In the genomic region with DNA sequence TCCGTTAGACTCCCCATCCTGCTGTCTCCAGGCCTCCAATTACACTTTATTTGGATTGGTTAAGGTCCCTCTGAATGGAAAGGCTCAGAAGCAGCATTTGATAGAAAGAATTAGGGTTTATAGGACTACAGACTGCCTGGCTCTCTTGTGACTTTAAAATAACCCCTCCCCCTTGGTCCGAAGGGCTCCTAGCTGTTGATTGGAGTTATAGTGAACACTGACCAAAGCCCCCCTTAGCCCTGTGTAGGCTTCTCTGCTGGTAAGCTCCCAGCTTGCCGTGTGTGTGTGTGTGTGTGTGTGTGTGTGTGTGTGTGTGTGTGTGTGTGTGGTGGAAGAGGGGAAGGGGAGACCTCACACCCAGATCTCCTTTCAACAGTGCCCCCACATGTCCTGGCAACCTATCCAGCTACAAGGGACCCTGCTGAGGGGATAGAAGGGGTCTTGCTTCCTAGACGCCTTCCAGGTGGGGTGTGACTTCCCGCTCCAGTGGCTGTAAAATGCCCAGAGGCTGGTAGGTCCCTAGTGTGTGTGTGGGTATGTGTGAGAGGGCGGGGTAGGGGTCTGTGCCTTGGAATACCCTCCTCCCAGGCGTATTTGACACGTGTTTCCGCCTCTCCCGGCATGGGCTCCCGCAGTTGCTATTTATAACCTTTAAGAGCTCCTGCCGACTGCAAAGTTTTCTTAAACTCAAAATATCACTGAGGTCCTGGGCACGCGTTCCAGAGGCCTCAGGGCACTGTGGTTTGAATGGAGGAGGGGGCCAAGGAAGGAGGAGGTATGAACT, we compare ENCODE assay signal across 17 mouse cellular contexts. TPM values are rescaled to one million over a fixed set of nuclear protein-coding genes. Genes with fewer than 3 reads are reported as not detected.
DNase-seq lines count a peak whose midpoint lies in the region; ATAC-seq and TF ChIP-seq lines count a peak whose summit lies in the region.
"Had no signal": no experiment of that assay in that cellular context is flagged by ENCODE, and none has a peak within 500 bp of the region (broad histone marks: within the 10 kb centered on the region; RNA-seq: fewer than 3 reads in every experiment).

No protein-coding gene starts in this region.

- no peak for TF ChIP-seq POLR2A in limb, embryonic 14.5 days (IDR thresholded peaks at IDR 0.05; ENCODE audit: borderline replicate concordance, extremely low read depth, insufficient read depth, insufficient read length)

- intact Hi-C loops in gastrocnemius, adult 2 months (cut with DNase I): no loop called here

- H3K4me2 ChIP-seq in embryonic facial prominence, embryonic 13.5 days: peak overlapping the region; percentile 38
- peak overlapping the region; percentile 32 for H3K4me2 ChIP-seq in heart, postnatal 0 days (ENCODE audit: low read depth, low read length)
- H3K4me2 ChIP-seq in limb, embryonic 14.5 days (replicated peaks; ENCODE audit: low read depth, low read length, severe bottlenecking): peak overlapping the region; percentile 34

- TF ChIP-seq CTCF in heart, postnatal 0 days (IDR thresholded peaks at IDR 0.05; ENCODE audit: low read depth): no peak
- TF ChIP-seq CTCF in gastrocnemius, adult 2 months (IDR thresholded peaks at IDR 0.05): no peak

- DNase-seq in kidney, adult 11 months: peak; percentile 43
- DNase-seq in kidney, adult 8-10 months: no peak
- DNase-seq in heart, postnatal 0 days (ENCODE audit: low spot score): peak; percentile 72
- DNase-seq in limb, embryonic 14.5 days (ENCODE audit: low spot score): peak; percentile 63
- DNase-seq in ovary, adult 18-20 months (ENCODE audit: low spot score): no peak
- DNase-seq in gastrocnemius, adult 2 months: no peak
- DNase-seq: adrenal gland, postnatal 36 days; cerebellum, adult 18-20 months; embryo, embryonic 11 days; thymus, postnatal 25 days had no signal

- peaks cover 56% of the 10 kb centered on the region for H3K4me1 ChIP-seq in embryonic facial prominence, embryonic 13.5 days
- H3K4me1 ChIP-seq in heart, postnatal 0 days (ENCODE audit: control insufficient read depth, insufficient read depth): peaks cover 23% of the 10 kb centered on the region
- H3K4me1 ChIP-seq in limb, embryonic 14.5 days (ENCODE audit: control insufficient read depth, insufficient read depth, low read length): peaks cover 56% of the 10 kb centered on the region

- peak overlapping the region; percentile 69 for H3K27ac ChIP-seq in embryonic facial prominence, embryonic 13.5 days
- H3K27ac ChIP-seq in heart, postnatal 0 days (ENCODE audit: low read depth): peak overlapping the region; percentile 45
- peak overlapping the region; percentile 68 for H3K27ac ChIP-seq in limb, embryonic 14.5 days (replicated peaks; ENCODE audit: low read depth, low read length)
- no peak overlapping the region; the same call in 1 of the 2 replicates for H3K27ac ChIP-seq in gastrocnemius, adult 2 months

- ATAC-seq in embryonic facial prominence, embryonic 13.5 days (ENCODE audit: insufficient number of reproducible peaks, insufficient read depth, low FRiP score, low TSS enrichment, low read depth): peak; percentile 73
- peak; percentile 49 for ATAC-seq in heart, postnatal 0 days (ENCODE audit: insufficient read depth, low read depth)
- ATAC-seq in limb, embryonic 14.5 days (ENCODE audit: low FRiP score, low read depth): peak; percentile 85
- ATAC-seq: forebrain, embryonic 16.5 days had no signal

- H3K9ac ChIP-seq in embryonic facial prominence, embryonic 13.5 days: peak overlapping the region; percentile 32; the same call in 1 of the 2 replicates
- peak overlapping the region; percentile 31; the same call in 1 of the 2 replicates for H3K9ac ChIP-seq in heart, postnatal 0 days (replicated peaks; ENCODE audit: low read depth, low read length)
- H3K9ac ChIP-seq in limb, embryonic 14.5 days (ENCODE audit: low read depth, low read length, severe bottlenecking): no peak overlapping the region

- no peak for TF ChIP-seq EP300 in heart, postnatal 0 days (IDR thresholded peaks at IDR 0.05; ENCODE audit: low read depth)

- 21% methylated on average over 14 of the region's 14 CpGs for WGBS in embryonic facial prominence, embryonic 13.5 days
- 12% methylated on average over 14 of the region's 14 CpGs for WGBS in heart, postnatal 0 days
- WGBS in limb, embryonic 14.5 days: 5% methylated on average over 14 of the region's 14 CpGs

- H3K27me3 ChIP-seq in embryonic facial prominence, embryonic 13.5 days: peaks cover 8% of the 10 kb centered on the region; the same call in 1 of the 2 replicates
- H3K27me3 ChIP-seq in heart, postnatal 0 days (ENCODE audit: control insufficient read depth, insufficient read depth, low read length): no peaks in the 10 kb centered on the region
- H3K27me3 ChIP-seq in limb, embryonic 14.5 days (ENCODE audit: control insufficient read depth, insufficient read depth, low read length): no peaks in the 10 kb centered on the region

- no peaks in the 10 kb centered on the region for H3K36me3 ChIP-seq in embryonic facial prominence, embryonic 13.5 days
- no peaks in the 10 kb centered on the region for H3K36me3 ChIP-seq in heart, postnatal 0 days (replicated peaks; ENCODE audit: control insufficient read depth, insufficient read depth, low read length)
- no peaks in the 10 kb centered on the region for H3K36me3 ChIP-seq in limb, embryonic 14.5 days (ENCODE audit: control insufficient read depth, insufficient read depth, low read length)

- H3K4me3 ChIP-seq in embryonic facial prominence, embryonic 13.5 days: no peak overlapping the region
- H3K4me3 ChIP-seq in heart, postnatal 0 days (ENCODE audit: low read depth, low read length): no peak overlapping the region
- H3K4me3 ChIP-seq in limb, embryonic 14.5 days (replicated peaks; ENCODE audit: low read length): no peak overlapping the region
- no peak overlapping the region for H3K4me3 ChIP-seq in gastrocnemius, adult 2 months
- H3K4me3 ChIP-seq: myocyte had no signal

- H3K9me3 ChIP-seq in embryonic facial prominence, embryonic 13.5 days: no peaks in the 10 kb centered on the region
- H3K9me3 ChIP-seq in heart, postnatal 0 days (replicated peaks; ENCODE audit: control insufficient read depth, low read length): no peaks in the 10 kb centered on the region
- no peaks in the 10 kb centered on the region for H3K9me3 ChIP-seq in limb, embryonic 14.5 days (ENCODE audit: control insufficient read depth, low read length)

RNA-seq across cellular contexts. Expression of a gene that starts 3.7 kb away (rescaled TPM):
- 138 and 165 TPM in 2 replicates for polyA plus RNA-seq in embryonic facial prominence, embryonic 13.5 days (2015; fragmentation: Nextera tagmentation; extraction: Ambion mirVana)
- 34.2 and 41.8 TPM in 2 replicates for total RNA-seq in heart, postnatal 0 days (2014; rRNA removed; ENCODE audit: low replicate concordance)
- polyA plus RNA-seq in heart, postnatal 0 days (2015; fragmentation: Nextera tagmentation; extraction: Ambion mirVana): 11.4 and 12.0 TPM in 2 replicates
- 149 and 203 TPM in 2 replicates for polyA plus RNA-seq in limb, embryonic 14.5 days (2012; rRNA removed)
- polyA plus RNA-seq in limb, embryonic 14.5 days (2014; fragmentation: Nextera tagmentation; extraction: Ambion mirVana): 96.9 and 99.1 TPM in 2 replicates
- total RNA-seq in gastrocnemius, adult 2 months (2021): 1 to 10 TPM in 1 of 2 experiments, under 1 TPM in 1; 0.99 to 1.3 TPM
- total RNA-seq: megakaryocyte, adult 5-6 weeks had no signal

RNA-seq across cellular contexts. Expression of a gene that starts 8.9 kb away (rescaled TPM):
- 1.6 and 12.3 TPM in 2 replicates for polyA plus RNA-seq in embryonic facial prominence, embryonic 13.5 days (2015; fragmentation: Nextera tagmentation; extraction: Ambion mirVana)
- total RNA-seq in heart, postnatal 0 days (2014; rRNA removed; ENCODE audit: low replicate concordance): 7,206 and 8,752 TPM in 2 replicates
- 7,883 and 7,975 TPM in 2 replicates for polyA plus RNA-seq in heart, postnatal 0 days (2015; fragmentation: Nextera tagmentation; extraction: Ambion mirVana)
- polyA plus RNA-seq in limb, embryonic 14.5 days (2012; rRNA removed): 18.9 and 26.1 TPM in 2 replicates
- 16.4 and 28.1 TPM in 2 replicates for polyA plus RNA-seq in limb, embryonic 14.5 days (2014; fragmentation: Nextera tagmentation; extraction: Ambion mirVana)
- total RNA-seq in gastrocnemius, adult 2 months (2021): 1,000 to 10,000 TPM in 1 of 2 experiments, 100 to 1,000 TPM in 1; 528 to 1,790 TPM
- total RNA-seq: granulocyte monocyte progenitor cell, adult 5-6 weeks; left cerebral cortex, postnatal 25 days; megakaryocyte, adult 5-6 weeks had no signal

RNA-seq across cellular contexts. Expression of a gene that starts 47.4 kb away (rescaled TPM):
- polyA plus RNA-seq in embryonic facial prominence, embryonic 13.5 days (2015; fragmentation: Nextera tagmentation; extraction: Ambion mirVana): not detected in 2 replicates
- not detected in 2 replicates for total RNA-seq in heart, postnatal 0 days (2014; rRNA removed; ENCODE audit: low replicate concordance)
- polyA plus RNA-seq in heart, postnatal 0 days (2015; fragmentation: Nextera tagmentation; extraction: Ambion mirVana): not detected in 2 replicates
- polyA plus RNA-seq in limb, embryonic 14.5 days (2012; rRNA removed): 0.04 TPM in 1 of 2 replicates, not detected in the other
- polyA plus RNA-seq in limb, embryonic 14.5 days (2014; fragmentation: Nextera tagmentation; extraction: Ambion mirVana): not detected in 2 replicates
- not detected for total RNA-seq in gastrocnemius, adult 2 months (2021)
- total RNA-seq: adrenal gland, postnatal 36 days; granulocyte monocyte progenitor cell, adult 5-6 weeks; left cerebral cortex, postnatal 25 days; megakaryocyte, adult 5-6 weeks had no signal
- polyA plus RNA-seq: forebrain, embryonic 16.5 days; large intestine, adult 2 months; myocyte had no signal

Comparison
In these comparisons a context has a peak if more than half of its experiments do, and no peak if none do; other contexts are left out.
1. DNase-seq: peak in kidney, adult 11 months (single experiment), heart, postnatal 0 days (single experiment) and limb, embryonic 14.5 days (single experiment); none in kidney, adult 8-10 months (0 of 2), ovary, adult 18-20 months (single experiment) and gastrocnemius, adult 2 months (single experiment).
2. RNA of a gene that starts 8.9 kb away (polyA plus RNA-seq): 7,883 to 7,975 TPM in heart, postnatal 0 days; 16.4 to 28.1 TPM in limb, embryonic 14.5 days and 1.6 to 12.3 TPM in embryonic facial prominence, embryonic 13.5 days; every median in the first group is over 100 times any median in the second.
3. Peak in every context shown above with its lines, with median percentiles within 50 percentile points of each other: ATAC-seq and H3K4me2 ChIP-seq.